Mouse (Mus musculus) liver, embryonic 14.5 days (tissue): Measurements from ENCODE around the gene Xrcc3.

ENCODE experiments used
- CTCF ChIP-seq: IDR thresholded peaks from 2 replicates; pipeline ENCODE4 v1.5.1; 2016; ENCODE audit warnings: antibody characterized with exemption, low read depth, control low read depth
- EP300 ChIP-seq: IDR thresholded peaks from 2 replicates; pipeline ENCODE4 v1.6.1; 2016; ENCODE audit warnings: antibody characterized with exemption, low read depth

DNA sequence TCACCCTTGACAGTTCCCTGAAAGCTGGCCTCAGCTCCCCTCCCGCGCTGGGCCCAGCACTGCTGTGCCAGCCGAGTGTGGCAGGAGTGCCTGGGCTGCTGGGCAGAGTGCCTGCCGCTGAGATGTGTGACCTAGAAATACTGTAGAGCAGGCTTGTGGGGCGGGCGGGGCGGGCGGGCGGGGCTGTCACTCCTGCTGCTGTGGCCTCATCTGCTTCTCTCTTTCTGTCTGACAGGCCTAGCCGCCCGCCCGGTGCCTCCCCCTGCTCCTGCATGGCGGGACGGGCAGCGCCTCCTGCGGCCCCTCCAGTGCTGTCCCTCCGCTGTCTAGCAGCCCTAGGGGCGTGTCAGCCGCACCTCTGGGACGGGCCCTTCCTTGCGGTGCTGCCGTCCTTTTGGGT lies 19.6 kb downstream of the Xrcc3 start:
- TF ChIP-seq EP300 (no peak), CTCF (no peak)
